8 mouse cellular contexts compared by ENCODE assay signal in genomic region chr3:159495243-159495801, GRCm38 (mm10). TPM values are rescaled to one million over a fixed set of nuclear protein-coding genes. Genes with fewer than 3 reads are reported as not detected.
DNase-seq lines count a peak whose midpoint lies in the region; ATAC-seq lines count a peak whose summit lies in the region.

Gene Depdc1a, plus strand, starts transcription at chr3:159495433.

- no peaks in the 10 kb centered on the region for H3K9me3 ChIP-seq in hindbrain, embryonic 16.5 days (ENCODE audit: control insufficient read depth, low read length)

- no peak within 1 kb of the TSS for H3K27ac ChIP-seq in hindbrain, embryonic 16.5 days (ENCODE audit: low read depth, low read length)
- H3K27ac ChIP-seq in macrophage, result peak within 1 kb of the TSS; percentile 35

- ATAC-seq in hindbrain, embryonic 16.5 days, result peak; percentile 100

- WGBS in hindbrain, embryonic 16.5 days, result 0% methylated on average over 28 of the region's 28 CpGs
- WGBS in macrophage (ENCODE audit: missing documents), result under 1% methylated on average over 28 of the region's 28 CpGs

- H3K4me3 ChIP-seq in hindbrain, embryonic 16.5 days (ENCODE audit: low read length), result peak within 1 kb of the TSS; percentile 59
- peak within 1 kb of the TSS; percentile 67 for H3K4me3 ChIP-seq in macrophage (ENCODE audit: inconsistent target)

- H3K27me3 ChIP-seq in hindbrain, embryonic 16.5 days (replicated peaks; ENCODE audit: control insufficient read depth, insufficient read depth, low read length), result no peaks in the 10 kb centered on the region

- peak; percentile 80 for DNase-seq in WW6 (ENCODE audit: low read depth, low spot score)
- peak; percentile 84 to 89 for DNase-seq in cerebellum, postnatal 4 days (ENCODE audit: low spot score in 2 of 2)
- DNase-seq in gastrocnemius, adult 18-20 months (ENCODE audit: low spot score), result peak; percentile 80
- peak; percentile 88 to 93 for DNase-seq in left cerebral cortex, adult 18-20 months (ENCODE audit: low spot score in 2 of 2)
- DNase-seq in right cerebral cortex, adult 18-20 months, result peak; percentile 89
- DNase-seq in urinary bladder, postnatal 10 days (ENCODE audit: low spot score), result peak; percentile 57

- H3K79me2 ChIP-seq in macrophage (ENCODE audit: inconsistent target), result peaks cover 12% of the 10 kb centered on the region; the same call in 1 of the 2 replicates

- peak within 1 kb of the TSS; percentile 79 for H3K9ac ChIP-seq in hindbrain, embryonic 16.5 days (ENCODE audit: low read depth, low read length)

- H3K4me2 ChIP-seq in hindbrain, embryonic 16.5 days (ENCODE audit: low read length), result peak within 1 kb of the TSS; percentile 67

- H3K36me3 ChIP-seq in hindbrain, embryonic 16.5 days (ENCODE audit: control insufficient read depth, insufficient read depth, low read length), result no peaks in the 10 kb centered on the region
- no peaks in the 10 kb centered on the region for H3K36me3 ChIP-seq in macrophage (ENCODE audit: inconsistent target)

- H3K4me1 ChIP-seq in hindbrain, embryonic 16.5 days (ENCODE audit: control insufficient read depth, insufficient read depth, low read depth, low read length), result peaks cover 4% of the 10 kb centered on the region

RNA-seq across cellular contexts. Expression of gene Depdc1a, which starts in this region (rescaled TPM):
- not detected for total RNA-seq in gastrocnemius, adult 18-20 months (2021)
- 4.2 and 4.9 TPM in 2 replicates for polyA plus RNA-seq in hindbrain, embryonic 16.5 days (2015; fragmentation: Nextera tagmentation; extraction: Ambion mirVana)
- total RNA-seq in left cerebral cortex, adult 18-20 months (2021), result not detected
- total RNA-seq in macrophage (2018; cell fraction: chromatin; rRNA removed), result 1 to 10 TPM in 7 of 26 experiments, under 1 TPM in 10, not detected in 9; 0.21 to 3.7 (median 0.79) TPM
- total RNA-seq in macrophage (2018; cell fraction: cytosol; rRNA removed), result under 1 TPM; 0.03 to 0.90 (median 0.25) TPM
- total RNA-seq in macrophage (2018; cell fraction: nucleus; rRNA removed), result 1 to 10 TPM in 4 of 26 experiments, under 1 TPM in 13, not detected in 9; 0.17 to 3.2 (median 0.42) TPM
- polyA plus RNA-seq in macrophage (2018), result 0.11 to 1.3 TPM (median 1.3 TPM) in 3 replicates

Comparison
In these comparisons a context has a peak if more than half of its experiments do, and no peak if none do; other contexts are left out.
1. Peak in DNase-seq in gastrocnemius, adult 18-20 months; RNA of the gene not detected or under 1 TPM.
2. Peak in DNase-seq in left cerebral cortex, adult 18-20 months; RNA of the gene not detected or under 1 TPM.